Mouse (Mus musculus) erythroid progenitor cell, adult 5-6 weeks (primary cell): ENCODE results near the gene Sec16b. TPM values are rescaled to one million over a fixed set of nuclear protein-coding genes. Genes with fewer than 3 reads are reported as not detected.

Experiments used
- ATAC-seq: replicated peaks from 2 replicates; pipeline ENCODE4 v1.8.0; 2016; ENCODE audit warnings: moderate number of reproducible peaks, mild to moderate bottlenecking, moderate TSS enrichment, inconsistent platforms; ENCODE audit not compliant: poor library complexity, low FRiP score, severe bottlenecking
- total RNA-seq, 2 experiments: library from RNA; stranded (forward) in 1 of 2; stranded (reverse) in 1 of 2; fragments of 150-400 nt in 1 of 2; fragments of 186-747, 209-891 nt in 1 of 2; gene quantifications; 2 replicates each; pipeline versions ENCODE4 v1.2.3 to v1.2.4; 2015 to 2017; ENCODE audit warnings: low replicate concordance in 2 of 2

Sec16b gene
- total RNA-seq (2015; ENCODE audit: low replicate concordance) (not detected in 2 replicates), total RNA-seq (2017; ENCODE audit: low replicate concordance) (0.68 TPM in 1 of 2 replicates, not detected in the other)

DNA sequence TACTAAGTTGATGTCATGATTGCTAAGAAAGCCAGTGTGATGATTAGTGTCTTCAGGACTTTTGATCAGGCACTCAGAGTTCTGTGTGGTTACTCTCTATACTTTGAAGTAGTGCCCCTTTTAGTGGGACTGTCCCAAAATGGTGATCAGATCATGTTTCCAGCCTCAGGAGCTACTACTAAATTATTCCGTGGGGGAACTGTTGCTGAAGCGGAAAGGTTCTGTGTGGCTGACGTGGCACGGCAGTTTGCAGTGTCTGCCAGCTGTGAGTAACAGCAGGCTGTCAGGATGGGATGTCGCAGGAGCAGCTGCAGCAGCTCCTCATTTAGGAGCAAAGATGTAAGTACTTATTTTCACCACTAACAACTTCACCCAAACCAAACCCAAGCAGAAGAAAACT lies at the start of gene Sec16b:
Sec16b (plus strand) TSS at position 207 of the 400 bp plus-strand sequence.
- ATAC-seq: no peak

DNA sequence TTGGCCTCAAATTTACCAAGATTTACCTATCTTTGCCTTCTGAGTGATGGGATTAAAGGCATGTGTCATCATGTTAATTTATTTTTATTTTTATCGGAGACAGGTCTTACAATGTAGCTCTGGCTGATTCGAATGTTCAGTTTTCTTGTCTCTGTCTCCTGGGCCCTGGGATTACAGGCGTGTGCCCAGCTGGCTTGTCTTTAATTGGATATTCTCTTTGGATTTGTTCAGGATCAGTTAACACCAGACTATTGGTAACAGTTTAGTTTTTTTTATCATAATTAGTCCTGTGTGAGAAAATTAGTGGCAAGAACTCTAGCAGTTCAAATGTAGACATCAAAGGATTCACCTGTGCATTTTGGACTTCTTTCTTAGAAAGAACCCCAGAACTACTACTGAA lies 48.7 kb upstream of the Sec16b start:
- no peak for ATAC-seq

DNA sequence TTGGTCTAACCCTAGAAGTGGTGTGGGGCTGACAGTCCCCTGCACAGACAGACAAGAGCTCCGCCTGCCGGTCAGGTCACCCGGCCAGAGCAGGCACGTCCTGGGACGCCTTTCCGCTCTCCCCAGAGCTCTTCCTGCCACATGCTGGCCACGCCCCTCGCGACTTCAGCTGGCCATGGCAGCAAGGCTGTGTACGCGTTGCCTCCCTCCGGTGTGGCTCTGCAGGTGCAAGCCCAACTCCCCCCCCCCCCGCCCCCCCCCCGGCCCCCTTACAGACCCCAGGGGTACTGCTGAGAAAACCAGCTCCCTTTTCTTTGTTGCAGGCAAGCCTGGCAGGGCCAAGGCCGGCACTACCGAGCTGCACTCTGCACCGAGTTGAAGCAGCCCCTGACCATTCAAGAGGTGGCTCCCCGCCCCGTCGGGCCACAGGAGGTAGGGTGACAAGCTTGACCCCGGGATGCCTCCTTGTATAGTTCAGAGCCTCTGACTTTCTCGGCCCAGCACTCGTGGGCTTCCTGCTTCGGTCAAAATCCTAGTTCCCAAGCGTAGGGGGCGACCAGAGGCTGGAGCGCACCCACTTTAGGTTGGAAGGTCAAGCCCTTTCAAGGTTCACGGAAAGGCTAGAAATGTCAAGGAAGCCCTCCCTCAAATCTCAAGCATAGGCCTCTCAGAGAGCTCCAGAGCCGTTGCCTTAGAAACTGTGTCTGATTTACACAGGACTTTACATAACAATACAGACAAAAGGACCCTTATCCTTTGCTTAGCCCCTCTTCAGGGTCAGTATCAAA lies 47.9 kb upstream of the Sec16b start, which contains the start of gene Cryzl2:
Cryzl2 (plus strand) TSS at position 157 of the 788 bp plus-strand sequence.
- ATAC-seq: peak; percentile 77

DNA sequence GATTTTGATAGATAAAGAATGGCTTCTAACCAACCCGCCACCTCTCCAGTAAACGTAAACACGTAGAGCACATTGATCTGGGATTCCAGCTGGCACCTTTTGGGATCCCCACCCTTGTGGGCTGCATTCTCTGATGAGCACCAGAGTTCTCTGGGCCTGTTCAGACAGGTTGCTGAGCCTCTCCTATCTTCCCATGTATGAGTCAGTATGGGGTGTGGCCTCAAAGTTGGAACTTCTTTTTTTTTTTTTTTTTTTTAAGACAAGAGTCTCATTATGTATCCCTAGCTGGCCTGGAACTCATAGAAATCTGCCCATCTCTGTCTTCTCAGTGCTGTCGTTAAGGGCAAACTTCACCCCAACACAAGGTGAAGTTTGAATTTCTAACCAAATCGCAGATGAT lies 46.6 kb upstream of the Sec16b start:
- no peak for ATAC-seq

DNA sequence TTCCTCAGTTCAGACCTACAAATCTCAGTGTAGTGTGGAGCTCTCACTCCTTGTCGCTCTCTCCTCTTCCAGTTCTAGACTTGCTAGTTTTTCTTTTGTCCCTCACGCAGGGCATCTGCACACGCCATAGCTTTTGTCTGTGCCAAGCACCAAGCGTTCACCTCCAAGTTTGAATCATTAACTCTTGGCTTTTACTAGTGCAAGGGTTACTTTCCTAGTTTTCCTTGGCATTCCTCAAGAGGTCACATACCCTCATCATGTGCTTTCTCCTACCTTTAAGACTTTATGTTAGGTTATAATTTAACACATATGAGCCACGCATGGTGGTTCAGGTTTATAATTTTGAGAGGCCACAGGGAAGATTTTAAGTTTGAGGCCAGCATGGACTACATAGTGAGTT lies 45.3 kb upstream of the Sec16b start:
- ATAC-seq: no peak

DNA sequence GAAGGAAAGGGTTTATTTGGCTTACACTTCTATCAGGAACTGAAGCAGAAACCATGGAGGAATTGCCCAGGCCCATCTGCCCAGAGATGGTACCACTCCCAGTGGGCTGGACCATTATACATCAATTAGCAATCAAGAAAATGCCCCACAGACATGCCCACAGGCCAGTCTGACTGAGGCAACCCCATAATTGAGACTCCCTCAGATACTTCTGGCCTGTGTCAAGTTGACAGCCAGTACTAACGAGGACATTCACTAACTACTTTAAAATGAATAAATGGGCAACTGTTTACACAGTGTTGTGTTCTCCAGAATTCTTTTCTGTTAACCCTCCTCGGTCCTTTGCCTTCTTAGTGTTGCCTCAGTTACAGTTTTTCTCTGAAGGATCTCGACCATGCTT lies 44.2 kb upstream of the Sec16b start:
- ATAC-seq: no peak

DNA sequence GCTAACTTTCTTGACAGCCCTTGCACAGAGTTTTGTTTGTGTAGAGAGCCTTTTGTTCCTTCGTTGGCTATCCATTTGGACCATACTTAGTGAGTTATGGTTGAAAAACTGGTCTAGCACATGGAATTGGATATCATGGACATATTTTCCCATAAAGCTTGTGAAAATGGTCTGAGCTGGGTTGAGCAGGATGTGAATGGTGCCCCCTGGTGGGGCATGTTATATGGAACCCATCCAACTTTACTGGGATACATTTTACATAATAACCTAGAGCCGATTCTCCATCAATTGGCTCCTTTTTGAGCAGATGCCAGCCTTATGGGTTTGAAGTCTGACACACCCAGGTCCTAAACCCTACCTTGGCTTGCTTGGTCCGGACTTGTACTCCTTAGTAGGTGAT lies 41.3 kb upstream of the Sec16b start:
- no peak for ATAC-seq

DNA sequence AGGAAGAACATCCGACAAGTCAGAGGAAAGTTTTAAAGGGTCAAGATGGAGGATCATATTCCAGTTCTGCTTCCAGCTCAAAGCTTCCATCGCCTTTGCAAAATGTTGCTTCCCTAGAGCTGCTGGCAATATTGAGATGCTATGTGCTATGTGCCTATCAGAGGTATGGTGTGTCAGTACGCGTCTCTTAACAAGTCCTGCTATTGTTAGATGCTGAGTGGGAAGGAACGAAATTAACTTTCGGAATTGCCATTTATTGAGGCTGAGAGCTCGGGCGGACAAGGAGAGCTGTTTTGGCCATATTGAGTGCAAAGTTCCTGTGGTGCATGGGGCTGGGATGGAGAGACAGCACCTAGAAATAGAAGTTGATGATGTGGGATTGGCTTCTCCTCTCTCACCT lies 38.7 kb upstream of the Sec16b start:
- ATAC-seq: no peak

DNA sequence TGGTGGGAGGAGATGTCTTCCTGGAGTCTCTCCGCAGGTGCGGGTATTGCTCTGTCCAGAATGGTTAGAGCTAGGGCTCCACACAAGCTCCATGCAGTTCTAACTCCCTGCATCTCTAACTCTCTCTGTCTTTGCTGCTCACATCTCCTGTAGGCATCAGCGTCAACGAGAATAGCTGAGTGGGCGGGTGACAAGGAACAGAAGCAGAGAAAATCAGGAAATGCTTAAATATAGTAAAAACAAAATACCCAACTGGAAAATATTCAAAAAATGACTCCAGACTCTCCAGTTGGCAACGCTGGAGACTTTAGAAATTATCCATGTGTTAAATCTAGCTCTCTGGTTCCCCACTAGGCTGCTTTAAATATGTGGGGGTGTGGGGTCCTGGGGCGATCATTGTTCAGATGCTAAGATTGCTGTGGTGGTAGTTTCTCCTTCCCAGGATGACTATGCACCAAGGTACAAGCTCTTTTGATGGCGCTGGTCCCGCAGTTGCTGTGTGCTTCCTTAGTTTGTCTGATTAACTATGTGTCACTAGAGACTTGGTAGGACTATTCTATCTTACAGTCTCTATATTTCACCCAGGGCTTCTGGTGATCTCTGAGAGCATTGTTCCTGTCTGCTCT lies 35.7 kb upstream of the Sec16b start:
- no peak for ATAC-seq

DNA sequence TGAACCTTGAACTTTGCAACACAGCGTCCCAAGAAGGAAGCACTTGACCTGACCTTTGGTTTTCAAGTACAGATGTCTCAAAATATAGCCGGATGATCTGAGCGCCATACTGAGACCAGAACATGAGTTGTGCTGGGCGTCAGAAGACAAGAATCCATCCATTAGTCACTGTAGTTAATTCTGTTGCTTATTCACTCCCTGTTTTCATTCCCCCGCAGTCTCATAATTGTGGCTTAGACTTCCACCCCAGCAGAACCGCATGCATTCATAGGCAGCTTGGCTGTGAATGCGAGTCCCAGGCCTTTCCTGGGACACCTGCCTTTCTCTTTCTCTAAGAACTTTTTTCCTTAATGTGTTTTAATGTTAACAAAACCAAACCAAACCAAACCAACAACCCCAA lies 33.8 kb upstream of the Sec16b start:
- no peak for ATAC-seq

DNA sequence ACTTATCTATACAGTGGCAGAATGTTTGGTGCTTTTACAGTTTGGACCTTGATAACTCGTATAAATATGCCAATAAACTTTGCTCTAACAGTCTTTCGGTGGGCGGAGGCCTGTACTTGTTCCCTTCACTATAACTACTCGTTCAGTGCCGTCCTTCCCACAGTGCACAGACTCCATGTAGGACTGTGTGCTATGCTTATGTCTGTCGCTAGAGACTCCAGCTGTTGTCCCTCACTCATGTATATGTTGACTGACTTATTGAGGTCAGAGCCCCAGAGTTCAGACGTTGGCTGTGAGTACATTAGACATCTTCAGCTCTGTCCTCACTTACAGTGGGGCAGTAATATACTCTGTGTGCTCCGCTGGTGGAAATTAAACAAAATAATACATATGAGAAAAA lies 31.7 kb upstream of the Sec16b start:
- no peak for ATAC-seq

DNA sequence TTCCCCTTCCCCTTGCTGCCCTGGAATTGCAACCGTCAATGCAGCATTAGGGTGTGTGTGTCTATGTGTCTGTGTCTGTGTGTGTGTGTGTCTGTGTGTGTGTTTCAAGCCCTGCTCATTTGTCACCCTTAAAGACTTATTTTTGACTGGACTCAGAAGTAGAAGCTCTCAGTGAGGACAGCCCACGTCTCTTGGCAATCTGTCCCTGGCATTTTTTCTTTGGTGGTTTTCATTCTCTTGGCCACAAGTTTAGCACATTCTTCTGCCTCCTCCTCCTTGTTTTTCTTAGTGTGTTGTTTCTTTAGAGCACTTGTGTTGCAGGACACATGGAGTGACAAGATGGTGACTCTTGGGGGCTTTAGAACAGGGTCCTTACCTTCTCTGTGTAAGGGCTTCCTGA lies 30.3 kb upstream of the Sec16b start:
- no peak for ATAC-seq

DNA sequence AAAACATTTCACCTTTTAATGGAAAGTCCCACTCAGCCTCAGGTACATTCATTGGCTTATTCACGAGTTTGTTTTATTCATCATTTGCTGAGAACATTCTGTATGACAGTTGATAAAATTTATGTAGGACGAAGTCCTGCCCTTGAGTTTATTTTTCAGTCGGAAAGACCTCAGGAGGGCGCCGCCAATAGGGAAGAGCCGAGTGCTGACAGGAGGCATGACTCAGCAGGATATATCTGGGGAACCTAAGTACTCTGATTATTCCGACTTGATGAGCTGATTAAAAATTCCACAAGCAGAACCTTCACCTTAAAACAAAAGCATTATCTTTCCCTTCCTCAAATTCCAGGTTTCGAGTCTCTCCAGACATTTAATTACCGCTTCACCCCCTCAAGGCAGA lies 26.4 kb upstream of the Sec16b start:
- no peak for ATAC-seq

DNA sequence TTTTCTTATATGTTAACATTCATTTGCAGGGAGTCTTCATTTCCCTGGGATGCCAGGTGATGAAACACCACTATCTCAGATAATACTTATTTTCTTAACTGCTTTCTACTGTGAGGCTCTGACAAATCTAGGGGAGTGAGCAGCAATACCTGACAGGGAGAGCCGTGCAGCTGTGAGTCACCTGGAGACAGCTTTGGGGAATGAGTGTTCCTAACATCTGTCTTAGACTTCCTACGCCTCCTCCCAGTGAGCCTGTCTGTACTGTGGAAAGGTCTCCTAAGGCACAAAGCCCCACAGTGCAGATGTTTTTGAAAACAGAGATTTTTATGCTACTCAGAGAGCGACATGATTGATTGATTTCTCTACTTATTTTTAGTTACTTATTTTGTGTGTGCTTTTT lies 25.6 kb upstream of the Sec16b start:
- no peak for ATAC-seq

DNA sequence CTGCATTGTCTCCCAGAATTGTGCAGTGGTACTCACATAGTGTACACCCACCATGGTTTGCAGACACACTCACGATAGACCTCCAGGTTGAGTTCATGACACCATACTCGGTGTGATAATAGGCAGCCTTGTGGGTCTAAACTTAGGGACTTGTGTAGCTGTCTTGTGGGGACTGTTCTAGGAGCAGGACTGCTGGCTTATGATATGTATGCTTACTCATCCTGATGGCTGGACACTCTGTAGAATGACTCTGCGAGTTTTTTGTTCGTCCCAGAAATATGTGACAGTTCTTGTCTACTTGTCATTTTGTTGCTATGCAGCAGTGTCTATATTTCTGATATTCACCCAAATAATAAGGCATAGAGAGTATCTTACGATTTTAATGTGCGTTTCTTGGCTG lies 24.9 kb upstream of the Sec16b start:
- ATAC-seq: no peak

DNA sequence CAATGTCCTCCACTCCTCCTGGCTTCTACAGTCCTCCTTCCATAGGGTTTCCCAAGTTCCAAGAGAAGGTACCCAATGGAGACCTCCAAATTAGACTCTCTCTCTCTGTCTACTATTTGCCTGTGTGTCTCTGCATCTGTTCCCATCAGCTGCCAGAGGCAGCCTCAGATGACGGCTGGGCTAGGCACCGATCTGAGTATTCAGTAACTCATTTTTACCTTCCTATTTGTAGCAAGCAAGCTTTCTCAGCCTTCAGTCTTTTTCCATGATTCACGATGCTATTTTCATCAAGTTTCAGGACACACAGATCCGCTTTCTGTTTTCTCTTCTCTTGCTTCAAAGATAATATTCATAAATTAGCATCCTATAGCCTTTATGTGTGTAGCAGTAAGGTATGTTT lies 22.4 kb upstream of the Sec16b start:
- ATAC-seq: no peak

DNA sequence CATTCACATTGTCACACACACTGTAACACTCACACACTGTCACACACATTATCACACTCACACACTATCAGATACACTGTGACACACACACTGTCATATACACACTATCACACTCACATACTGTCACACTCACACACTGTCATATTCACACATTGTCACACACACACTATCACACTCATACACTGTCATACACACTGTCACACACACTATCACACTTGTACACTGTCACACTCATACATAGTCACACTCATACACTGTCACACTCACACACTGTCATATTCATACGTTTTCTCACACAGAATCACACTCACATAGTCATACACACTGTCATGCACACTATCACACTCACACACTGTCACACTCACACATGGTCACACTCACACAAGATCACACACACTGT lies 5.9 kb upstream of the Sec16b start:
- ATAC-seq: no peak

DNA sequence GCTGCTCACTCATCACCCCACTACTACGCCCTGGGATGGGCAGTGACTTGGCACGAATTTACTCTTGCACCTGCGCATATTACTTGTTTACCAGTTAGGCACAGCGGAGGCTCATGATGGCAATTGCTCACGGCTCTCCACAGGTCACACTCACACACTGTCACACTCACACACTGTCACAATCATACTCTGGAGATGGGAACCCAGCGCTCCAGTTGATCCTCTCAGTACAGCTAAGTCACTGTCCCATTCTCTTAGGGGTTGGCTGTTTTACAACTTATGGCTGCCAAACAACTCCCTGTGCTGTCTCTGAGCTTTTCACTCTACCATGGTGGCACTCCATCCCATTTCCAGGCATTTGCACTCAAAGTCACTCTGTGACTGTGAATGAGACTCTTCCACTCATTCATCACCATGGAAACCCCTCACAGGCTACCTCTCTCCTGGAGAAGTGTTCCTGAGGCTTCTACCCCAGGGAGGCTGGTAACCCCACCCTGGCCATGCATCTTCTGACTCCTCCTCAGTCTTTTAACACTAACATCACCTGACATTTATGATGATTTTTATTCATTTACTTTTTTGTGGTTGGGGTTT lies 5.1 kb upstream of the Sec16b start:
- ATAC-seq: no peak

DNA sequence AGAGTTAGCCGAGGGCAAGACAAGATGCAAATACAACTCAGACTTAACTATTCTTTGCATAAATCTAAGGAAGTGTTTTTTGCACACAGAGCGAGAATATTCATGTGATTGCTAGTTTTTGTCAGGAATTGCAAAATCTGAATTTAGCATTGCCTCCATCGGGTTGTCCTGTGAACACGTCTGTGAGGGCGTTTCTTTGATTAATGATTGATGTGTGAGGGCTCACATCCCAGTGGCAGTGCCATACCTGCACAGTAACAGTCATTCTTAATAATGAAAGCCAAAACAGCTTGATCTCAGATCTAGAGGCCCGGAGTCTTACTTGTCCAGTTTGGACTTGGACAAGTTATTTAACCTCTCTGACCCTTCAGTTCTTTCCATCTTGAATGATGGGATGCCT lies 3.5 kb upstream of the Sec16b start:
- no peak for ATAC-seq

DNA sequence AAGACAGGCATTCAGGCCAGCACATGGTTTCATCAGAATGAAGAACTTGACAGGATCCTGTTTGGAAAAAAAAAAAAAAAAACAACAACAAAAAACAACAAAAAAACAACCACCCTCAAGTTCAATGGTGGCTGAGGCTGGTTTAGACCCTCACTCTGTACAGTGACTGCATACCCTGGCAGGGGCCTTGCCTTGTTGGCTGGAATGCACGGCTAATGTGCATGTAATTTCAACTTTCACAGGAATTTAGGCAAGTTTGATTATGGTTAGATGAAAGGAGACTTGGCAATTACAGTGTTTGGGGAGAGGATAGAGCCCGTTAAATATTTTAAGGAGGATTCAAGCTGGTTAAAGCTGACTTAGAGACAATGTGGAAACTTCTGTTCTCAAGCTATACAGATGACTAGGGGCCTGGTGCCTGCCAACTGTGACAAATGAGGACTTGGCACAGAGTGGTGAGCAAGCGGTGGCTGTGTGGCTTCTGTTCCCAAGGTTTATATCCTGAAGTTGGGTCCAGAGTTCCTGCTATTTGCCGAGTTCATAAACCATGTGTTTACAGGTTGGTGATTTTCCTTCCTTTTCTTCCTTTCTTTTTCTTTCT lies 567 bp downstream of the Sec16b start:
- ATAC-seq: no peak

DNA sequence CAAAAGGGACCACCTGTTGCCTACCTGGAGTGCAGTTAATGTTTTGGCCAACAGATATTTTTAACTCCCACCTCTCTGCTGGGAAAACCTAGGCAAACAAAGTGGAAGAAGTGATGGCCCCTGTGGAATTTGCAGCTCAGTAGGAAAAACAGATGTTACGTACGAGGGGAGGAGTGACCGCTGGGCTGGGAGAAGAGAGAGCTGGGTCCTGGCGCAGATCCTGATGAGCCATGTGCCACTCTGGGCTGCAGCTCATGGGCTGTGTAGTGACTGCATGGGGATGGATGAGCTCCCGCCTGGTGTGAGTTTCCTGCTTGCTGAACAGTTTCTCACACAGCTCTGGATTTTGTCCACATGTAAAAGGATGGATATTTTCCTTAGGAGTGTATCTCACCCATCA lies 1.3 kb downstream of the Sec16b start:
- ATAC-seq: no peak
